ENCODE assay signal across 15 mouse cellular contexts in genomic region chr14:31403556-31403955, GRCm38 (mm10). TPM values are rescaled to one million over a fixed set of nuclear protein-coding genes. Genes with fewer than 3 reads are reported as not detected.
DNase-seq lines count a peak whose midpoint lies in the region; ATAC-seq lines count a peak whose summit lies in the region.
"Had no signal": no experiment of that assay in that cellular context is flagged by ENCODE, and none has a peak within 500 bp of the region (broad histone marks: within the 10 kb centered on the region; RNA-seq: fewer than 3 reads in every experiment).

No protein-coding gene starts in this region.

- H3K4me1 ChIP-seq in heart, embryonic 14.5 days (ENCODE audit: control insufficient read depth in 2 of 2, insufficient read depth in 2 of 2, low read length in 2 of 2): peaks cover 64 to 80% of the 10 kb centered on the region in 2 experiments
- H3K4me1 ChIP-seq in brown adipose tissue, adult 24 weeks (ENCODE audit: control insufficient read depth, insufficient read depth, insufficient read length, low read length): peaks cover 65% of the 10 kb centered on the region
- peaks cover 84% of the 10 kb centered on the region for H3K4me1 ChIP-seq in liver, embryonic 15.5 days (replicated peaks)
- H3K4me1 ChIP-seq: forebrain, embryonic 12.5 days had no signal

- WGBS in heart, embryonic 14.5 days: 21% methylated on average over 9 of the region's 9 CpGs
- 63% methylated on average over 9 of the region's 9 CpGs for WGBS in liver, embryonic 15.5 days (ENCODE audit: insufficient replicate concordance)

- no peak for ATAC-seq in heart, embryonic 14.5 days (ENCODE audit: insufficient number of reproducible peaks, insufficient read depth, low FRiP score, low read depth)
- ATAC-seq in liver, embryonic 15.5 days (ENCODE audit: insufficient read depth): peak; percentile 4; the same call in 1 of the 2 replicates

- H3K27ac ChIP-seq in heart, embryonic 14.5 days (replicated peaks in 1 of 2; ENCODE audit: control insufficient read depth in 1 of 2, insufficient read depth in 1 of 2, low read depth in 2 of 2, low read length in 2 of 2): peak overlapping the region; percentile 63 to 65; a peak in 3 of 4 replicates
- H3K27ac ChIP-seq in brown adipose tissue, adult 24 weeks (replicated peaks; ENCODE audit: low read depth, low read length): 0 out of 2 replicates have a peak overlapping the region, but pooled peaks have one; percentile 16
- peak overlapping the region; percentile 77 for H3K27ac ChIP-seq in liver, embryonic 15.5 days (replicated peaks)
- H3K27ac ChIP-seq: embryonic facial prominence, embryonic 13.5 days; forebrain, embryonic 12.5 days had no signal

- H3K27me3 ChIP-seq in heart, embryonic 14.5 days (ENCODE audit: control insufficient read depth, insufficient read depth, low read length): no peaks in the 10 kb centered on the region
- no peaks in the 10 kb centered on the region for H3K27me3 ChIP-seq in liver, embryonic 15.5 days
- H3K27me3 ChIP-seq: embryonic facial prominence, embryonic 13.5 days; forebrain, embryonic 12.5 days had no signal

- H3K4me2 ChIP-seq in heart, embryonic 14.5 days (ENCODE audit: low read length): peak overlapping the region; percentile 48
- H3K4me2 ChIP-seq in liver, embryonic 15.5 days: peak overlapping the region; percentile 63
- H3K4me2 ChIP-seq: embryonic facial prominence, embryonic 13.5 days; forebrain, embryonic 12.5 days had no signal

- H3K36me3 ChIP-seq in heart, embryonic 14.5 days (ENCODE audit: control insufficient read depth, insufficient read depth, low read length): no peaks in the 10 kb centered on the region
- H3K36me3 ChIP-seq in liver, embryonic 15.5 days (replicated peaks): 0 out of 2 replicates have a peak, but pooled peaks cover 12% of the 10 kb centered on the region
- H3K36me3 ChIP-seq: forebrain, embryonic 12.5 days had no signal

- H3K9ac ChIP-seq in heart, embryonic 14.5 days (ENCODE audit: low read length): peak overlapping the region; percentile 31; the same call in 1 of the 2 replicates
- no peak overlapping the region; the same call in 1 of the 2 replicates for H3K9ac ChIP-seq in liver, embryonic 15.5 days
- H3K9ac ChIP-seq: embryonic facial prominence, embryonic 13.5 days; forebrain, embryonic 12.5 days had no signal

- H3K9me3 ChIP-seq in heart, embryonic 14.5 days (ENCODE audit: control insufficient read depth, low read length): no peaks in the 10 kb centered on the region
- H3K9me3 ChIP-seq in liver, embryonic 15.5 days (replicated peaks): no peaks in the 10 kb centered on the region
- H3K9me3 ChIP-seq: embryonic facial prominence, embryonic 13.5 days; forebrain, embryonic 12.5 days had no signal

- no peak overlapping the region for H3K4me3 ChIP-seq in heart, embryonic 14.5 days (ENCODE audit: control insufficient read depth in 1 of 2, insufficient read depth in 1 of 2, low read depth in 1 of 2, low read length in 2 of 2)
- no peak overlapping the region for H3K4me3 ChIP-seq in brown adipose tissue, adult 24 weeks (ENCODE audit: insufficient read depth, low read depth, low read length)
- H3K4me3 ChIP-seq in liver, embryonic 15.5 days (replicated peaks): no peak overlapping the region
- H3K4me3 ChIP-seq: embryonic facial prominence, embryonic 13.5 days; forebrain, embryonic 12.5 days had no signal

- peak; percentile 53 to 61 for DNase-seq in cerebellum, adult 18-20 months
- no peak for DNase-seq in cerebellum, adult 11-12 months
- DNase-seq in heart, postnatal 4 days: no peak
- DNase-seq in gastrocnemius, postnatal 4 days (ENCODE audit: low spot score in 2 of 2): no peak
- no peak for DNase-seq in spleen, postnatal 4 days (ENCODE audit: low spot score in 2 of 2)
- DNase-seq: adrenal gland, adult 2 months; kidney, postnatal 25 days; lung, adult 2 months; midbrain, embryonic 14.5 days; thymus, postnatal 14 days had no signal

RNA-seq across cellular contexts. Expression of gene Sh3bp5, which starts 32.3 kb away (rescaled TPM):
- polyA plus RNA-seq in heart, embryonic 14.5 days (2014; fragmentation: Nextera tagmentation; extraction: Ambion mirVana): 13.0 and 13.5 TPM in 2 replicates
- total RNA-seq in heart, postnatal 4 days (2021): 10 to 100 TPM; 78.7 to 80.1 TPM
- 65.9 and 67.5 TPM in 2 replicates for polyA plus RNA-seq in brown adipose tissue, adult 24 weeks (2012; ENCODE audit: insufficient read depth, insufficient read length, missing spikeins)
- 16.9 and 21.5 TPM in 2 replicates for polyA plus RNA-seq in liver, embryonic 15.5 days (2015; fragmentation: Nextera tagmentation; extraction: Ambion mirVana)
- total RNA-seq in gastrocnemius, postnatal 4 days (2021): 10 to 100 TPM; 79.8 to 93.9 TPM

Comparison
In these comparisons a context has a peak if more than half of its experiments do, and no peak if none do; other contexts are left out.
1. DNase-seq: peak in cerebellum, adult 18-20 months (2 of 2); none in cerebellum, adult 11-12 months (single experiment), heart, postnatal 4 days (single experiment), gastrocnemius, postnatal 4 days (0 of 2) and spleen, postnatal 4 days (0 of 2).
2. H3K27ac ChIP-seq: peak in every context shown above with its lines; median percentile 77 in liver, embryonic 15.5 days; 64 in heart, embryonic 14.5 days; 16 in brown adipose tissue, adult 24 weeks.